Comparison of ENCODE assay signal across 10 mouse cellular contexts in the genomic region with DNA sequence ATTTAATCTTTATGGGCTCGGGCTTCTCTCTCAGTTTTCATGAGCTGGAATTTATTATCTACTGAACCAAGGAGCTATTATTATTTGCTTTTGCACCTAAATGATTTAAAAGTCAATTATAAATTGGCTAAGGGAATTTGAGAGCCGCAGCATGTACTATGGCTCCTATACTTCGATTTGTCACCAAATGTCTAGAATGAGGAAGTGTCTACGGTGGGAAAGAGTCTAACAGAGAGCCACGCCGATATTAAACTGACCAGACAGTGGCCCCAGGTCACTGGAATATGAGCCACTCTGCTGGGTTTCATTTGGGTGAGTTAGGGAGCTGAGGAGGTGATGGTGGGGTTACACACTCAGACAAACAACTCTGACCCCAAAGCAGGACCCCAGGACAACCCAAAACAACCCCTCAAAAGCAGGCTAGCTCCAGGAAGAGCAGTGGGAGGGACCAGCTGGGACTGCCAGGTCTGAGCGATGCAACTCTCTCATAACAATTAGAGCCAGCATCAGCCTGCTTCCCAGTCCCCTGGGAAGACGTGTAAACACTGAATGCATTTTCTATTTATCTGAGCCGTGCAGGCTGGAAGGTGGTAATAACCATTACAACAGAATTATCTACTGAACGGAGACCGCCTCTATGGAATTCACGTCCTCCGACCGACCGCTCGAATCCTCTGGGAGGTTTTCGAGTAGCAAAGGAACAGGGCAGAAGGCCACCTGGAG. TPM values are rescaled to one million over a fixed set of nuclear protein-coding genes. Genes with fewer than 3 reads are reported as not detected.
DNase-seq lines count a peak whose midpoint lies in the region; ATAC-seq lines count a peak whose summit lies in the region.
"Had no signal": no experiment of that assay in that cellular context is flagged by ENCODE, and none has a peak within 500 bp of the region (broad histone marks: within the 10 kb centered on the region; RNA-seq: fewer than 3 reads in every experiment).

No protein-coding gene starts in this region.

- H3K27me3 ChIP-seq in hindbrain, embryonic 15.5 days, result no peaks in the 10 kb centered on the region
- H3K27me3 ChIP-seq in midbrain, embryonic 13.5 days, result peaks cover 9% of the 10 kb centered on the region

- peak overlapping the region; percentile 39 for H3K9ac ChIP-seq in hindbrain, embryonic 15.5 days
- peak overlapping the region; percentile 46; the same call in 1 of the 2 replicates for H3K9ac ChIP-seq in midbrain, embryonic 13.5 days (replicated peaks)

- peaks cover 40% of the 10 kb centered on the region for H3K4me1 ChIP-seq in hindbrain, embryonic 15.5 days (replicated peaks)
- H3K4me1 ChIP-seq in midbrain, embryonic 13.5 days (replicated peaks), result peaks cover 49% of the 10 kb centered on the region

- peak overlapping the region; percentile 33 for H3K4me3 ChIP-seq in hindbrain, embryonic 15.5 days
- peak overlapping the region; percentile 25 for H3K4me3 ChIP-seq in midbrain, embryonic 13.5 days (replicated peaks)

- H3K9me3 ChIP-seq in hindbrain, embryonic 15.5 days, result no peaks in the 10 kb centered on the region
- no peaks in the 10 kb centered on the region for H3K9me3 ChIP-seq in midbrain, embryonic 13.5 days

- DNase-seq in embryo, embryonic 10 days (ENCODE audit: low spot score), result peak; percentile 62
- no peak for DNase-seq in embryo, embryonic 9.5 days (ENCODE audit: extremely low spot score)
- peak; percentile 67 for DNase-seq in embryo, embryonic 10.5 days (ENCODE audit: low spot score)
- DNase-seq in adrenal gland, adult 2 months, result no peak
- DNase-seq in spleen, postnatal 10 days (ENCODE audit: low spot score in 2 of 2), result no peak
- DNase-seq: thymus, postnatal 36 days had no signal

- ATAC-seq in hindbrain, embryonic 15.5 days (ENCODE audit: low FRiP score, low read depth), result peak; percentile 57
- peak; percentile 89 for ATAC-seq in midbrain, embryonic 13.5 days
- ATAC-seq in inflammation-experienced regulatory T-cells, adult 6 months, result no peak
- ATAC-seq: activated CD4-positive, CD25-positive, alpha-beta regulatory T cell, adult 4 months had no signal

- WGBS in hindbrain, embryonic 15.5 days, result 14% methylated on average over 17 of the region's 17 CpGs
- WGBS in midbrain, embryonic 13.5 days, result 17% methylated on average over 17 of the region's 17 CpGs

- H3K4me2 ChIP-seq in hindbrain, embryonic 15.5 days, result peak overlapping the region; percentile 55
- H3K4me2 ChIP-seq in midbrain, embryonic 13.5 days (replicated peaks), result peak overlapping the region; percentile 52

- H3K27ac ChIP-seq in hindbrain, embryonic 15.5 days (replicated peaks), result peak overlapping the region; percentile 76
- peak overlapping the region; percentile 84 for H3K27ac ChIP-seq in midbrain, embryonic 13.5 days

- no peaks in the 10 kb centered on the region for H3K36me3 ChIP-seq in hindbrain, embryonic 15.5 days
- no peaks in the 10 kb centered on the region for H3K36me3 ChIP-seq in midbrain, embryonic 13.5 days

RNA-seq across cellular contexts. Expression of gene Cd247, which starts 45.6 kb away (rescaled TPM):
- 0.51 and 0.69 TPM in 2 replicates for polyA plus RNA-seq in hindbrain, embryonic 15.5 days (2015; fragmentation: Nextera tagmentation; extraction: Ambion mirVana)
- 1.6 and 2.2 TPM in 2 replicates for polyA plus RNA-seq in midbrain, embryonic 13.5 days (2015; fragmentation: Nextera tagmentation; extraction: Ambion mirVana)
- under 1 TPM; 0.35 to 0.45 TPM for total RNA-seq in adrenal gland, adult 2 months (2021)
- polyA plus RNA-seq in adrenal gland, adult 2 months (2012; rRNA removed), result 1.2 and 1.9 TPM in 2 replicates
- polyA plus RNA-seq in inflammation-experienced regulatory T-cells, adult 6 months (2017; shearing (Covaris generic)), result 100 to 1,000 TPM; 373 to 445 (median 435) TPM

Comparison
In these comparisons a context has a peak if more than half of its experiments do, and no peak if none do; other contexts are left out.
1. DNase-seq: peak in embryo, embryonic 10 days (single experiment) and embryo, embryonic 10.5 days (single experiment); none in embryo, embryonic 9.5 days (single experiment), adrenal gland, adult 2 months (single experiment) and spleen, postnatal 10 days (0 of 2).
2. RNA of gene Cd247, which starts 45.6 kb away (polyA plus RNA-seq): 373 to 445 TPM in inflammation-experienced regulatory T-cells, adult 6 months; 1.6 to 2.2 TPM in midbrain, embryonic 13.5 days, 1.2 to 1.9 TPM in adrenal gland, adult 2 months and 0.51 to 0.69 TPM in hindbrain, embryonic 15.5 days; every median in the first group is over 100 times any median in the second.